Mouse (Mus musculus): ENCODE results near the gene Psmd13. TPM values are rescaled to one million over a fixed set of nuclear protein-coding genes. Genes with fewer than 3 reads are reported as not detected.

Psmd13 gene
- polyA plus RNA-seq, 1 experiment, result 77.4 TPM

DNA sequence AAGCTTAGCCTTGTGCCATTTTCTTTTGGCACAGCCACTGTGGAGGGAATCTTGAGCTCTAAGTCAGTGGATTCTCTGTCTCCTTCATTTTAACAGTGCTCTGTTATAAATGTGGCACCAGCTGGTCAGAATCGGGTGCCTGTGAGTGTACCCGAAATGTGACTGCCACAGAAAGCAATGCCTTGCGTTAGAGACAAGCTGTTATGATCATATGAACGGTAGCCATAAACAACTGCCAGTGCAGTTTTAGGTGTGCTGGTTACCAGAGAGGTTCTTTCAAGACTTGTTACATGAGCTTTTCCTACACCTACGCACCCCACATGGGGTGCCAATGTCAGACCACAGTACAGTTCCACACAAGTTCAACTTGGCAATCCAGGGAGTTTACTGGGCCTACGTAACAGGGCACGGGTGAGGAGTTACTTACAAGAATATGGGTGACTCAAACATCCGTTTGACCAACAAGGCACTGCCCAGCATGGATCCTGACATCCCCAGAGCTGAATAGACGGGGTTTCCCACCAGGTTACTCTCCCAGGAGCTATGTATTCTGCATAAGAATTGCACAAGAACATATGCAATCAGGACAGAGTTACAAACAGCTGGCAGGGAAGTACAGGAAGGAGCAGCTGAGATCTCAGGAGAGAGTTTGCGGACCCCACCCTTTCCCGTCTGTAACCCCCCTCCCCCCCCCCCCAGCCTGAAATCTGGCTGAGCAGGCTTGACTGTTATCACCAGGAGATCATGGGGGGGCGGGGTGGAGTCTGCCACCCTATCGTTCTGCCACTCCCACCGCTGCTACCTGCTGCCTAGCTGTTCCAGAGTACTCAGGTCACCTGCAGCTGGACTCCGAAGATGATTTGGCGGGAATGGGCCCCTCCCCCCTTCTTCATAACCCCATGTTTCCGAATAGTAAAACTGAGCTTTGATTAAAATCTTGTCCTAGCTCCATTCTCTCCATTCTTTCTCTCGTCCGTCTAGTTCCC is 40.7 kb upstream of the Psmd13 start:
- TF ChIP-seq POLR2A (IDR thresholded peaks at IDR 0.05; ENCODE audit: control insufficient read depth, low read depth, low read length), result no peak
- TF ChIP-seq CTCF (IDR thresholded peaks at IDR 0.05; ENCODE audit: control insufficient read depth, insufficient read depth, insufficient replicate concordance, low read depth, low read length), result no peak
- Histone ChIP-seq H3K36me3 (ENCODE audit: control insufficient read depth, insufficient read depth, low read length) (no peaks in the 10 kb centered on the region), H3K4me3 (ENCODE audit: control insufficient read depth, low read depth, low read length) (no peak overlapping the region), H3K27ac (ENCODE audit: control insufficient read depth, insufficient read depth, low read depth, low read length) (no peak overlapping the region), H3K4me1 (ENCODE audit: control insufficient read depth, insufficient read depth, low read length) (peaks cover 3% of the 10 kb centered on the region; the same call in 1 of the 2 replicates), H3K27me3 (ENCODE audit: control insufficient read depth, insufficient read depth, low read length) (no peaks in the 10 kb centered on the region)

GRCm38 (mm10) chr7:140843806-140844205 is 38.0 kb upstream of the Psmd13 start:
- no peaks in the 10 kb centered on the region for H3K27me3 ChIP-seq (ENCODE audit: control insufficient read depth, insufficient read depth, low read length)
- H3K27ac ChIP-seq (ENCODE audit: control insufficient read depth, insufficient read depth, low read depth, low read length), result no peak overlapping the region
- H3K4me1 ChIP-seq (ENCODE audit: control insufficient read depth, insufficient read depth, low read length), result peaks cover 3% of the 10 kb centered on the region; the same call in 1 of the 2 replicates
- H3K4me3 ChIP-seq (ENCODE audit: control insufficient read depth, low read depth, low read length), result no peak overlapping the region
- H3K36me3 ChIP-seq (ENCODE audit: control insufficient read depth, insufficient read depth, low read length), result no peaks in the 10 kb centered on the region
- TF ChIP-seq CTCF (IDR thresholded peaks at IDR 0.05; ENCODE audit: control insufficient read depth, insufficient read depth, insufficient replicate concordance, low read depth, low read length) (no peak), POLR2A (IDR thresholded peaks at IDR 0.05; ENCODE audit: control insufficient read depth, low read depth, low read length) (no peak)

DNA sequence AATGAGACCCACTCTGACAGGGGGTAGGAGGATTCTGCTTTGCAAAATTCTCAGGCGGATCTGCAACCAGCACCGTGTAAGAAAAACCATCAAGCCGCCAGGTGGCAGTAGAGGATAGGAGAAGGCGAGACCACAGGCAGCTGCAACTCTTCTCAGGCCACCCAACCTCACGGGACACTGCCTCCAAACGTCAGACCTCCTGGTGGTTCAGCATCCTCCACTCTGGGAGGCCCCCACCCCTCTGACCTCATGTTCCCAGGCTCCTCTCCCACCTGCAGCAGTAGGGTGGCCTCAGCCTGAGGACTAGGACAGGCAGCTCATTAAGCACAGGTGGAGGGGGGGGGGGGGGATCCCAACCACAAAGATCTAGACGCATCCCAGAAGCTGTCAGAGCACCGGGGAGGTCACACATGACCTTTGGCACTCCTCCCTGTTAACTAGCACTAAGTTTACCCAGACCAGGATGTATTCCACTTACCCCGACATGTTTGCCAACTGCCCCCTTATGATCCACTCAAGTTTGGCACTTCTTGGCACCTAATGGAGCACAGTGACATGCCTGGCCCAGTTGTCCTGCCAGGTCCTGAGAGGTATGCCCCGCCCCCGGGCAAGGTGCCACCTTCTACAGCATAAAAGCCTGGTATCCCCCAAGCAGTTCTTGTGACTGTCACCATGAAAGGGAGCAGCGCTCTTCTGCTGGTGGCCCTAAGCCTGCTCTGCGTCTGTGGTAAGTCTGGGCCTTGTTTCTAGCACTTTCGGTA is 36.7 kb upstream of the Psmd13 start, which contains the start of gene Scgb1c1:
Gene Scgb1c1, plus strand, starts transcription at position 643 of the 761 bp plus-strand sequence.
- peaks cover 3% of the 10 kb centered on the region; the same call in 1 of the 2 replicates for H3K4me1 ChIP-seq (ENCODE audit: control insufficient read depth, insufficient read depth, low read length)
- peak; percentile 68; the same call in 1 of the 2 replicates for TF ChIP-seq CTCF (IDR thresholded peaks at IDR 0.05; ENCODE audit: control insufficient read depth, insufficient read depth, insufficient replicate concordance, low read depth, low read length)
- TF ChIP-seq POLR2A (IDR thresholded peaks at IDR 0.05; ENCODE audit: control insufficient read depth, low read depth, low read length), result no peak
- H3K27ac ChIP-seq (ENCODE audit: control insufficient read depth, insufficient read depth, low read depth, low read length), result no peak within 1 kb of the TSS
- no peaks in the 10 kb centered on the region for H3K27me3 ChIP-seq (ENCODE audit: control insufficient read depth, insufficient read depth, low read length)
- no peaks in the 10 kb centered on the region for H3K36me3 ChIP-seq (ENCODE audit: control insufficient read depth, insufficient read depth, low read length)
- H3K4me3 ChIP-seq (ENCODE audit: control insufficient read depth, low read depth, low read length), result peak within 1 kb of the TSS; percentile 74

- peak overlapping the region; percentile 74 for H3K4me3 ChIP-seq (ENCODE audit: control insufficient read depth, low read depth, low read length)
- no peaks in the 10 kb centered on the region for H3K36me3 ChIP-seq (ENCODE audit: control insufficient read depth, insufficient read depth, low read length)
- no peak for TF ChIP-seq CTCF (IDR thresholded peaks at IDR 0.05; ENCODE audit: control insufficient read depth, insufficient read depth, insufficient replicate concordance, low read depth, low read length)
- no peak for TF ChIP-seq POLR2A (IDR thresholded peaks at IDR 0.05; ENCODE audit: control insufficient read depth, low read depth, low read length)
- peaks cover 3% of the 10 kb centered on the region; the same call in 1 of the 2 replicates for H3K4me1 ChIP-seq (ENCODE audit: control insufficient read depth, insufficient read depth, low read length)
- no peak overlapping the region for H3K27ac ChIP-seq (ENCODE audit: control insufficient read depth, insufficient read depth, low read depth, low read length)
- no peaks in the 10 kb centered on the region for H3K27me3 ChIP-seq (ENCODE audit: control insufficient read depth, insufficient read depth, low read length)
Observed at GRCm38 (mm10) chr7:140845683-140846082, 36.1 kb upstream of the Psmd13 start.

DNA sequence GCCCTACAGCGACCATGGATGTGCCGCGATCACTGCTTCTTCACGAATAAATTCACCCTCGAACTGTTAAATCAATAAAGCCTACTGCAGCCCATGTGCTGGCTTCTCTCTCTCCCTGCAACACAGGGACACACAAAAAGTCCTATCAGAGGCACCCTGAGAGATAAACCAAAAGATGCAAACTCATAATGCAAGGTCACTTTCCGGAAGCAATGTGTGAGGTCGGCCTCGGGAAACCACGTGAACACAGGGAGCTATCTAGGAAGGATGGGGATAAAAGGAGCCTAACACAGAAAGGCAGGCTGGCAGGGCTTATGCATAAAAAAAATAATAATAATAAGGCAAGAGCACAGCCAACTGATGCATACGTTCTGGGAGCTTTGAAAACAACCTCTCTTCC is 35.1 kb upstream of the Psmd13 start:
- H3K36me3 ChIP-seq (ENCODE audit: control insufficient read depth, insufficient read depth, low read length), result no peaks in the 10 kb centered on the region
- TF ChIP-seq CTCF (IDR thresholded peaks at IDR 0.05; ENCODE audit: control insufficient read depth, insufficient read depth, insufficient replicate concordance, low read depth, low read length) (no peak), POLR2A (IDR thresholded peaks at IDR 0.05; ENCODE audit: control insufficient read depth, low read depth, low read length) (no peak)
- H3K27me3 ChIP-seq (ENCODE audit: control insufficient read depth, insufficient read depth, low read length), result no peaks in the 10 kb centered on the region
- peak overlapping the region; percentile 74 for H3K4me3 ChIP-seq (ENCODE audit: control insufficient read depth, low read depth, low read length)
- H3K4me1 ChIP-seq (ENCODE audit: control insufficient read depth, insufficient read depth, low read length), result peaks cover 3% of the 10 kb centered on the region; the same call in 1 of the 2 replicates
- no peak overlapping the region for H3K27ac ChIP-seq (ENCODE audit: control insufficient read depth, insufficient read depth, low read depth, low read length)

GRCm38 (mm10) chr7:140847755-140848580 is 33.8 kb upstream of the Psmd13 start, which contains the start of gene Odf3:
Gene Odf3 (plus strand): TSS chr7:140847805.
- no peaks in the 10 kb centered on the region for H3K27me3 ChIP-seq (ENCODE audit: control insufficient read depth, insufficient read depth, low read length)
- H3K4me1 ChIP-seq (ENCODE audit: control insufficient read depth, insufficient read depth, low read length), result peaks cover 3% of the 10 kb centered on the region; the same call in 1 of the 2 replicates
- no peaks in the 10 kb centered on the region for H3K36me3 ChIP-seq (ENCODE audit: control insufficient read depth, insufficient read depth, low read length)
- peak within 1 kb of the TSS; percentile 74 for H3K4me3 ChIP-seq (ENCODE audit: control insufficient read depth, low read depth, low read length)
- 0 out of 2 replicates have a peak within 1 kb of the TSS, but pooled peaks have one; percentile 40 for H3K27ac ChIP-seq (ENCODE audit: control insufficient read depth, insufficient read depth, low read depth, low read length)
- TF ChIP-seq CTCF (IDR thresholded peaks at IDR 0.05; ENCODE audit: control insufficient read depth, insufficient read depth, insufficient replicate concordance, low read depth, low read length) (no peak), POLR2A (IDR thresholded peaks at IDR 0.05; ENCODE audit: control insufficient read depth, low read depth, low read length) (peak; percentile 23; the same call in 1 of the 2 replicates)

Measured in testis, adult 2 months (tissue).